Mouse (Mus musculus): Measurements from ENCODE around the gene Uchl3.

GRCm38 (mm10) chr14:101630548-101630947 lies 23.2 kb upstream of the Uchl3 start:
- no peak for TF ChIP-seq CTCF (IDR thresholded peaks at IDR 0.05; ENCODE audit: control insufficient read depth, insufficient read depth, insufficient read length)
- TF ChIP-seq MAX (IDR thresholded peaks at IDR 0.05), result no peak
- TF ChIP-seq CEBPB (IDR thresholded peaks at IDR 0.05; ENCODE audit: low read depth), result no peak
- no peak for TF ChIP-seq USF1 (IDR thresholded peaks at IDR 0.05; ENCODE audit: low read depth)
- no peak for TF ChIP-seq MYOG (IDR thresholded peaks at IDR 0.05; ENCODE audit: control insufficient read depth, extremely low read depth, insufficient read length)

Data from C2C12 (cell line).